Mouse (Mus musculus) bone marrow, adult 2 months (tissue): ENCODE data around the gene Vav3. TPM values are rescaled to one million over a fixed set of nuclear protein-coding genes. Genes with fewer than 3 reads are reported as not detected.

Source experiments
- H3K27ac ChIP-seq: fragments of 200-500 bp; 2 replicates; pipeline ENCODE4 v1.5.1; 2012; ENCODE audit warnings: low read depth, mild to moderate bottlenecking, control low read depth, inconsistent platforms, low read length; ENCODE audit not compliant: control insufficient read depth, poor library complexity, insufficient read depth
- H3K4me1 ChIP-seq: fragments of 200-500 bp; 2 replicates; pipeline ENCODE4 v1.6.1; 2011; ENCODE audit warnings: low read length; ENCODE audit not compliant: control insufficient read depth, insufficient read depth
- H3K4me3 ChIP-seq: fragments of 200-500 bp; replicated peaks from 2 replicates; pipeline ENCODE3; 2011; ENCODE audit warnings: mild to moderate bottlenecking, low read depth, low read length, control low read depth; ENCODE audit not compliant: control insufficient read depth
- CTCF ChIP-seq: fragments of 200-500 bp; IDR thresholded peaks from 2 replicates; pipeline ENCODE4 v1.5.1; 2011; ENCODE audit warnings: low read length, control low read depth; ENCODE audit not compliant: control insufficient read depth, insufficient read depth
- POLR2A ChIP-seq: fragments of 200-500 bp; IDR thresholded peaks from 2 replicates; pipeline ENCODE4 v1.6.1; 2011; ENCODE audit warnings: low read depth, mild to moderate bottlenecking, control low read depth, low read length, borderline replicate concordance; ENCODE audit not compliant: control insufficient read depth
- WGBS: fragments of 180-500 bp; shearing (Covaris S2); methylation state at CpG from one replicate; pipeline ENCODE4 v1.1.7; 2018; 5-methylcytosine and 5-hydroxymethylcytosine counted together
- polyA plus RNA-seq: library from polyadenylated mRNA; stranded (reverse); fragments of >200 nt; gene quantifications from 2 replicates; pipeline ENCODE4 v1.2.4, GENCODE M21; 2011; ENCODE audit warnings: low replicate concordance; ENCODE audit not compliant: missing spikeins, insufficient read depth, insufficient read length

Gene Vav3
- polyA plus RNA-seq, 1 experiment, result 12.7 TPM

DNA sequence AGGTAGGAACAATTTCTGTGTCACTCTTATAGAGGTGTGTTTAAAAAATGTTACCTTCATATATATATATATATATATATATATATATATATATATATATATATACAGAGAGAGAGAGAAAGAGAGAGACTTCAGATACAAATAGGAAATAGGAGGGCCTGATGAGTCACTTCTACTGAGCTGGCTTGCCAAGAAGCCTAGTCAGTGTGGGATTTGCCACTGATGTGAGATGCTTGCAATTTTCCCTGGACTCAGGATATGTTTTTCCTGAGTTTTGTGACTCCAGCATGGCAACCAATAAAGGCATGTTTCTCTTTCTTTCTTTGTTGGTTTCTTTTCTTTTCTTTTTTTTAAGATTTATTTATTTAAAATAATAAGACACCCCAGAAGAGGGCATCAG is 374.0 kb downstream of the Vav3 start:
- no peak overlapping the region for H3K4me3 ChIP-seq
- H3K4me1 ChIP-seq, result no peaks in the 10 kb centered on the region
- no peak for TF ChIP-seq CTCF
- no peak for TF ChIP-seq POLR2A
- no peak overlapping the region for H3K27ac ChIP-seq

DNA sequence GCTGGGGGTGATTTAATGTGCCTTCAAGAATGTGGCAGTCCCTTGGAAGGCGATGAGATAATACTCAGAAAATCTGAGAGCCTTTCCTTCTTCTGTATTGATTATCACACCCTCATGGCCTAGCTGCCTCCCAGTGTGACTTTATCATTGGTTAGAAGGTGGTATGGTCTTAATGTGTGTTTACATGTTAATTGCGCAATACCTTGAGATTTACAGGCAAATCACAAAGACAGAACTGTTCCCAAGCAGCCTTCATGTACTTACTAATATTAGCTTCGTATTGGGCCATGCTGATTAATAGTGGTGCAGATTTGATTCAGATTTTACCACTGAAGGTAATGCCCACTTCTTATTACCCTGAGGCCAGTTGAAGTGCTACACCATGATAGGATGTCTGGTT is 381.3 kb downstream of the Vav3 start:
- H3K27ac ChIP-seq, result no peak overlapping the region
- TF ChIP-seq CTCF, result no peak
- TF ChIP-seq POLR2A, result no peak
- 85% methylated on average over 3 of the region's 3 CpGs for WGBS
- no peaks in the 10 kb centered on the region for H3K4me1 ChIP-seq
- no peak overlapping the region for H3K4me3 ChIP-seq

DNA sequence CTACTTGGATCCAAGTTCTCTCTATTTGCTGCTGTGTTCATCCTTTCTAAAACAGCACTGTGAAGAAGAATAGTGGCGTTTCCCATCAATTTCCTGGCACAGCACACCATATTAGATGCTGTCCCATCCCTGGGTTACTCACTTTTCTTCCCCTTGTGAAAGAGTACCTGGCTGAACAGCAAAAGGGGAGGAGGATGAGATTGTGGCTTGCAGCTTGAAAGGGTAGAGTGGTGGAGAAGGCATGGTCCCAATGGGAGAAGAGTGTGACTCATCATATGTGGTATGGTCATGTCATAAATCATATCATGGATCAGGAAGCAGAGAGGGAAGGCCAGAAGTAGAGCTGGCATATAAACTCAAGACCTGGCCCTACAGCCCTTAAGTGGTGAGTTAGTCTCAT is 386.3 kb downstream of the Vav3 start:
- Histone ChIP-seq H3K27ac (no peak overlapping the region), H3K4me3 (no peak overlapping the region), H3K4me1 (no peaks in the 10 kb centered on the region)
- TF ChIP-seq CTCF, result no peak
- no peak for TF ChIP-seq POLR2A
- 69% methylated on average over 1 of the region's 1 CpGs for WGBS

DNA sequence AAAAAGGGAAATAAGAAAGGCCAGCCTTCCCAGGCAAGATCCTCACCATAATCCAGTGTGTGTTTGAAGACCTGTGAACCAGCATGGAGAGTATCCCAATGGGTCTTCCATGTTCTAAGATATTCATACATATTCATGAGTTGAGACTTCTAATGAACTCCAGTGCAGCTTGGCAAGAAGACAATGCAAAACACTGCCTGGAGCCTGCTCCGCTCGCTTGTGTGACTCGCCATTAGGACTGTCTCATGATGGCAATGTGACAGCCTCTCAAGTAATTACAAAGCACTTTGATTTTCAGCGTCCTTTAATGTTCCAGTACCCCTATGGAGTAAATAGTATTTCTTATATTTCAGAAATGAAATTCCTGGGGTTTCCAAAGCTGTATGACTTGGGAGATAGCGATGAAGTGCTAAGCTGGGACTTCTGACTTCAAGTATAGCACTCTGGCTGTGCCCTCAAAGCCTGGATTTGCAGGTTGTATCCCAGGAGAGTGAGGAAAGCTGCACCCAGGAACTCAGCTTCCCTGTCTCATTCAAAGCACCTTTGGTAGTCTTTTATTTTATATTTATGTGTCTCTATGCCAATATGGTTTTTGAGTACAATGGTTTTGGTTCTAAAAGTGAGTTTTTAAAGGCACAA is 391.3 kb downstream of the Vav3 start:
- Histone ChIP-seq H3K4me1 (no peaks in the 10 kb centered on the region), H3K27ac (no peak overlapping the region), H3K4me3 (no peak overlapping the region)
- whole genome bisulfite sequencing, result 75% methylated on average over 5 of the region's 5 CpGs
- TF ChIP-seq POLR2A (no peak), CTCF (no peak)

DNA sequence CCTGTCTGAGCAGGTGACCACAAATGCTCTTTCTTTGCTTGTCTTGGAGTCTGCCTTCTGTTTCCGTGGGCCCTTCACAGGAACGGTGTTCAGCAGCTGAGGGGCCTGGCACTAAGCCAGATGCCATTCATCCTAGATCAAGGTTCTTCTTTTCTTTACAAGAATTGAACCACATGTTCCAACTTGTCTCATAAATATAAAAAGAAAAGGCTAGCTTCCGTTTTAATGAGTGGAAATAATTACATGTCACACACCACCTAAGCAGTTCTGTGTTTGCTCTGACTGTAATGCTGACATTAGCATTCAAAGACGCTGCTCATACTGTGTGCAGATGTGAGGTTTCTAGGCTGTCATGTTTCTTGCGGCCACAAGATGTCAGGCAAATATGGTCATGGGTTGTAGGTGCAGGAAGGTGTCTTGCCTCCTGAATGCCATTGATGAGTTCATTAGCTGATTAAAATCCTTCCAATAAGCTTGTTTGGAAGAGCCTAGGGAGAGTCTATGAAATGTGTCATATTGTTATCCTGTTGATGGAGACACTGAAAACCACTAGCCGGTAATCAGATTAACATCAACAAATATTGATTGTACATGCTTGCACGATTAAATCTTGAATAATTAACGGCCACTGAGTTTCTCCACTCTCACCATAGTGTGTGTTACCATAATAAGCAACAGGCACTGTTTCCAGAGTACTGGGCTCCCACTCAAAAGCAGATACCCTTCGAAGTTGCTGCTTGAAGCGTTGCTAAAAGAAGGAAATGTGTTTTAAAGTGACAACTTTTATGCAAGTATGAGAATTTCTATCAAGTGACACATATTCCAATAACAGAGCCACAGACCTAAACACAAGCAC is 392.1 kb downstream of the Vav3 start:
- 0 out of 2 replicates have a peak, but pooled peaks have one; percentile 1 for TF ChIP-seq CTCF
- no peak for TF ChIP-seq POLR2A
- WGBS, result 27% methylated on average over 10 of the region's 10 CpGs
- Histone ChIP-seq H3K4me3 (no peak overlapping the region), H3K27ac (no peak overlapping the region), H3K4me1 (no peaks in the 10 kb centered on the region)

Other genes starting within 250 kb of the Vav3 start
- 7.5 and 11.8 TPM in 2 replicates for gene Slc25a24, start 217.5 kb upstream of the Vav3 start, polyA plus RNA-seq